Mouse (Mus musculus): ENCODE measurements around the gene Iah1. TPM values are rescaled to one million over a fixed set of nuclear protein-coding genes. Genes with fewer than 3 reads are reported as not detected.
A peak's percentile ranks its signal among the peaks of the same experiment; 100 is the strongest.

Gene Iah1
- polyA plus RNA-seq, 1 experiment from 2014 or later, result 67.7 TPM

DNA sequence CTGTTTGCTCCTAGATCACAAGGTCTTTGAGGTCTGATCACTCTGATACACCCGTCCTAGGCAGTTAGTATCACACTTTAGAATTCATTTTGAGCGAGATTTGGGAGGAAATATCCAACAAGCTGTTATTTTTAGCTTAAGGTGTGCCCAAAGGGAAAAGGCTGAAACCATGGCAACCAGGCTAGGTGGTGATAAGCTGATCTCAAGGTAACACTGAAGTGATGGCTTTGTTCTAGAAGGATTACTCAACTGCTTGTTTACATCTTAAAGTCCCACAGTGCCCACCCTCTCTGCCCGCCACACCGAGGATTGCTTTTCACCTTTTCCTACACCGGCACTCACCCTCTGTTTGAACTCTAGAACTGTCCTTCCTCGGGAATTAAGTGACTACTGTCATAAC, 26.5 kb upstream of the Iah1 start:
- H3K27me3 ChIP-seq, result no peaks in the 10 kb centered on the region
- WGBS, result 85% methylated on average over 6 of the region's 6 CpGs
- no peak for ATAC-seq (replicated peaks; ENCODE audit: low FRiP score)
- peaks cover 23% of the 10 kb centered on the region for H3K4me1 ChIP-seq
- H3K4me3 ChIP-seq (replicated peaks), result no peak overlapping the region
- no peak overlapping the region for H3K27ac ChIP-seq
- no peak overlapping the region for H3K9ac ChIP-seq
- no peaks in the 10 kb centered on the region for H3K9me3 ChIP-seq (replicated peaks)
- peaks cover 49% of the 10 kb centered on the region for H3K36me3 ChIP-seq
- H3K4me2 ChIP-seq, result no peak overlapping the region

DNA sequence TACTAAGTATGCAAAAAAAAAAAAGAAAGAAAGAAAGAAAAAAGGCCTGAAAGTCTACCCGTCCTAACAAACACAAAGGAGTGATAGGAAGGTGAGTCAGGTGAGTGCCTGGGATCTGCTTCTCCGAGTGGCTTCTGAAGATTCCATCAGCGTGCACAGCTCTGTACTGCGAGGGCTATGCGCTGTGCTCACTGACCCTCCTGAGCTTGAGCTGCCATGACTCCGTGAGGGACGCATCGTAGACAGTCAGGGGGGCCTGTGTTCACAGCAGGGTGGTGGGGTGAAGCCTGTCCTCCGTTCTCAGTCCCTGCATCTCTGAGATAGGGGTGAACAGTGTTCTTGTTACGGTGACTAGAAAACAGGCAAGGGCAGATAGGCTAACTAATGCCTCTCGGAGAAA, 17.3 kb upstream of the Iah1 start:
- no peak for ATAC-seq (replicated peaks; ENCODE audit: low FRiP score)
- Histone ChIP-seq H3K4me3 (replicated peaks) (no peak overlapping the region), H3K4me1 (no peaks in the 10 kb centered on the region), H3K9ac (no peak overlapping the region), H3K27me3 (no peaks in the 10 kb centered on the region), H3K9me3 (replicated peaks) (no peaks in the 10 kb centered on the region), H3K27ac (no peak overlapping the region), H3K36me3 (peaks cover 98% of the 10 kb centered on the region), H3K4me2 (no peak overlapping the region)
- 95% methylated on average over 11 of the region's 11 CpGs for WGBS

DNA sequence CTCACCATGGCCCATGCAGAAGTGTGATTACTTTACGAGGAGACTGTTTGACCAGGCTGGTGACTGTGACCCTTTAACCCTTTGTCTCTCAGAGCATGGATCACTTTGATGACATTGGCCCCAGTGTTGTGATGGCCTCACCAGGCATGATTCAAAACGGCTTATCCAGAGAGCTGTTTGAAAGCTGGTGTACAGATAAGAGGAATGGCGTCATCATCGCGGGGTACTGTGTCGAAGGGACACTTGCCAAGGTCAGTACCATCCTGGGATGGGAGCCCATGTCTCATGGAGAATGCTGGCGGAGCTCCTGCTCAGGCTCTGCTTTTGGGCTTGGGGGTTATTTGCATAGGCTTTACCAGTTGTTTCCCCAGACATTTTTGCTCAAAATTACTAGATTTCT, 14.9 kb upstream of the Iah1 start:
- no peak overlapping the region for H3K4me2 ChIP-seq
- H3K4me1 ChIP-seq, result no peaks in the 10 kb centered on the region
- H3K9me3 ChIP-seq (replicated peaks), result no peaks in the 10 kb centered on the region
- no peaks in the 10 kb centered on the region for H3K27me3 ChIP-seq
- ATAC-seq (replicated peaks; ENCODE audit: low FRiP score), result no peak
- peak overlapping the region; percentile 24; the same call in 1 of the 2 replicates for H3K27ac ChIP-seq
- H3K4me3 ChIP-seq (replicated peaks), result no peak overlapping the region
- H3K9ac ChIP-seq, result no peak overlapping the region
- WGBS, result 83% methylated on average over 7 of the region's 7 CpGs
- H3K36me3 ChIP-seq, result peaks cover 96% of the 10 kb centered on the region

DNA sequence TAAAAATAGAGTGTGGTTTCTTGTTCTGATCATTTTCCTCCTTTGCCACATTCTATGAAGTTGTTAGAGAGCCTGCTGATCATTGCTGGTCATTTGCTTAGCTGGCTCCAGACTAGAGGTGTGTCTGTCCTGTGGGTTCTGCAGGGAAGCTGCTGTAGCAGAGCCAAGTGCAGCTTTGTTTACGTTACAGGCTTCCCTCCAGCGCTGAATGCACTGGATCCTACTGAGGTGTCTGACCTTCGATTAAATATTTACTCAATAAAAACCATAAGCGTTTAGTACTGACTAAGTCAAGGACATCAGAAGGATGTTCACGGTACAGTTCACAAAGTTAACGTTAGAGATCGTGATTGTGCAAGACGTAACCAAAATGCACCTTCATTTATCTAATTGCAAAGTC, 14.3 kb upstream of the Iah1 start:
- Histone ChIP-seq H3K4me3 (replicated peaks) (no peak overlapping the region), H3K9ac (no peak overlapping the region), H3K9me3 (replicated peaks) (no peaks in the 10 kb centered on the region), H3K36me3 (peaks cover 96% of the 10 kb centered on the region), H3K4me2 (no peak overlapping the region), H3K27ac (peak overlapping the region; percentile 52), H3K4me1 (no peaks in the 10 kb centered on the region), H3K27me3 (no peaks in the 10 kb centered on the region)
- ATAC-seq (replicated peaks; ENCODE audit: low FRiP score), result peak; percentile 80
- WGBS, result 81% methylated on average over 8 of the region's 8 CpGs

DNA sequence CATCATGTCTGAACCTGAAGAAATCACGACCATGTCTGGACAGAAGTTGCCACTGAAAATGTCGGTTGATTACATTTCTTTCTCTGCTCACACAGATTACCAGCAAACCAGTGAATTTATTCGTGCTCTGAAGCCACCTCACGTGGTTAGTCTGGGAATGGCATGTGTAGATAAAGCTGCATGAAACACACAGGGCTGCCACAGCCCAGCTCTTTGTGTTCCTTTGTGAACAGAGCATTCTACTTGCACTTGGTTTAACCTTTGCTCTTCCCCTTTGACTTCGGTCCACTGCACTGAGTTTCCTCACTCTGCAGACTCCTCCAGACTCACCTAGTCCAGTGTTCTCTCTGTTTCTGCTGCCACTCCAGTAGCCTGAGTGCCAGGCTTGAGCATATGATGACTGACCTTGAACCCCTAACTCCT, 13.8 kb upstream of the Iah1 start:
- ATAC-seq (replicated peaks; ENCODE audit: low FRiP score), result peak; percentile 82
- Histone ChIP-seq H3K4me2 (no peak overlapping the region), H3K27ac (peak overlapping the region; percentile 52), H3K9ac (no peak overlapping the region), H3K36me3 (peaks cover 96% of the 10 kb centered on the region), H3K4me1 (no peaks in the 10 kb centered on the region), H3K4me3 (replicated peaks) (no peak overlapping the region), H3K9me3 (replicated peaks) (no peaks in the 10 kb centered on the region), H3K27me3 (no peaks in the 10 kb centered on the region)
- 82% methylated on average over 5 of the region's 5 CpGs for WGBS

DNA sequence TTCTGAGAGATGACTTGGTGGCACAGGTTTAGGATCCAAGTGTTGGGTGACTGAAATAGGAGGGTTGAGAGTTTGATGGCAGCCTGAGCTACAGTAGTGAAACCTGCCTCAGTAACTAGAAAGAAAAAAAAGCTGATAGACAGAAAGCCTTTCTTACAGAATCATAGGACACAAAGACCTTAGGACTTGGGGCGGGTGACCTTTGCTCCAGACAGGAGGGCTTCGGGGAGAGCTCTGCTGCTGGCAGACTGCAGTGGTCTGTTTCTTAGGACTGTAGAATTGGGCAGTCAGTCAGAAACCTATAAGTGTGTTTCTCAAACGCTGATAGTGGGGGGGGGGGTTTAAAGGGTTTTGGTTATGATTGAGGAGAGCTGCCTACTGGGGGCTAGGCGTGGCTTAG, 10.4 kb upstream of the Iah1 start:
- Histone ChIP-seq H3K4me1 (no peaks in the 10 kb centered on the region), H3K4me3 (replicated peaks) (no peak overlapping the region), H3K4me2 (no peak overlapping the region), H3K36me3 (peaks cover 97% of the 10 kb centered on the region), H3K9ac (no peak overlapping the region), H3K27ac (no peak overlapping the region), H3K9me3 (replicated peaks) (no peaks in the 10 kb centered on the region), H3K27me3 (no peaks in the 10 kb centered on the region)
- WGBS, result 93% methylated on average over 4 of the region's 4 CpGs
- no peak for ATAC-seq (replicated peaks; ENCODE audit: low FRiP score)

DNA sequence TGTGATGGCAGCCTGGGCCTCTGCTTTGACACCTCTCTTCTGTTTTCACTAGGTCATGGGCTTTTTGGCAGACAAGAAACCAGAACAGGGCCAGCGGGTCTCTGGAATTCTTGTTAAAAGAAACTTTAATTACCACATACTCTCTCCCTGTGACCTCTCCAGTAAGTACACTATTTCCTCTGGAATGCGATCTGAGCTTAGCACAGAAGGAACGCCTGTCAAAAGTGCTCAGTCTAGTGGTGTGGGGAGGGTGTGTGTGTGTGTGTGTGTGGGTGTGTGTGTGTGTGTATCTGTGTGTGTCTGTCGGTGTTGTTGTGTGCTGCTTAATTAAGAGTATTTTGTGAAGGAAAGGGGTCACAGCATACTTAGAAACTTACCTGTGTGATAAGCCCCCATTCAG, 9.5 kb upstream of the Iah1 start:
- Histone ChIP-seq H3K27me3 (no peaks in the 10 kb centered on the region), H3K9me3 (replicated peaks) (no peaks in the 10 kb centered on the region), H3K4me1 (no peaks in the 10 kb centered on the region), H3K4me3 (replicated peaks) (no peak overlapping the region), H3K27ac (no peak overlapping the region), H3K9ac (no peak overlapping the region), H3K4me2 (no peak overlapping the region), H3K36me3 (peaks cover 97% of the 10 kb centered on the region)
- WGBS, result 69% methylated on average over 4 of the region's 4 CpGs
- ATAC-seq (replicated peaks; ENCODE audit: low FRiP score), result no peak

DNA sequence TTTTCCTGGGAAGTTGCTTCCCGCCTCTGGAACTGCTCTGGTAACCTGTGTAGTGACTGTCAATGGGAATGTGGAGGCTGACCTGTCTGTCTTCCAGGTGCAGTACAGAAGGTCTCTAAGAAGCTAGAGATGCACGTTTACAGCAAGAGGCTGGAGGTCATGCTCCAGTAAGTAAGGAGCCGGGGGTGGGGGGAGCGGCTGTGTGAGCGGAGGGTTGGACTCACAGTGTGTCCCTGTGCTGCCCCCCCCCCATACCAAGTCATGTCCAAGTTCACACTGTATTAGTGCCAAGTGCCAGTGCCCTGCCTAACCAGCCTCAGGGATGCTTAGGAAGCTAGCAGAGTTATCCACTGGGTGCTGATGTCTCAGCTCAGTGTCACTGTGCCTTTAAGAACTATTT, 4.0 kb upstream of the Iah1 start:
- WGBS, result 72% methylated on average over 5 of the region's 5 CpGs
- ATAC-seq (replicated peaks; ENCODE audit: low FRiP score), result no peak
- H3K4me3 ChIP-seq (replicated peaks), result no peak overlapping the region
- H3K9ac ChIP-seq, result no peak overlapping the region
- no peak overlapping the region for H3K27ac ChIP-seq
- peaks cover 7% of the 10 kb centered on the region for H3K4me1 ChIP-seq
- H3K9me3 ChIP-seq (replicated peaks), result no peaks in the 10 kb centered on the region
- H3K27me3 ChIP-seq, result no peaks in the 10 kb centered on the region
- no peak overlapping the region for H3K4me2 ChIP-seq
- peaks cover 80% of the 10 kb centered on the region for H3K36me3 ChIP-seq

DNA sequence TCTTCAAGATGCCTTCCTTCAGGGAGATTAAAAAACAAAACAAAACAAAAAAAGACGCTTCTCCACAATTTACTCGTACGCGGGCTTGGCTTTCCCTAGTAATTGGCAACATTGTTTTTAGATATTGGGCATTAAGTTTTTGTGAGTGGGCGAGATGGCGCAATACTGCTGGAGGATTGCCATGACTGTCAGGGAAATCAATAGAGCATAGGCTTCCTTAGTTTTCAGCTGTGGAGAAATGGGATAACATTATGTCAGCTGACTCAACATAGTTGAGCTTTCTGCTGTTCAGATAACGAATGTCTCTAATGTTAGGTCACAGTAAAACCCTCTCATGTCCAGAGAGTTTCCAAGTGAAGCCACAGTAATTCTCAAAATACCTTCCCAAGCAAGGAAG, 678 bp downstream of the Iah1 start:
- Histone ChIP-seq H3K4me1 (peaks cover 18% of the 10 kb centered on the region), H3K4me2 (peak overlapping the region; percentile 64)
- no peak for ATAC-seq (replicated peaks; ENCODE audit: low FRiP score)

DNA sequence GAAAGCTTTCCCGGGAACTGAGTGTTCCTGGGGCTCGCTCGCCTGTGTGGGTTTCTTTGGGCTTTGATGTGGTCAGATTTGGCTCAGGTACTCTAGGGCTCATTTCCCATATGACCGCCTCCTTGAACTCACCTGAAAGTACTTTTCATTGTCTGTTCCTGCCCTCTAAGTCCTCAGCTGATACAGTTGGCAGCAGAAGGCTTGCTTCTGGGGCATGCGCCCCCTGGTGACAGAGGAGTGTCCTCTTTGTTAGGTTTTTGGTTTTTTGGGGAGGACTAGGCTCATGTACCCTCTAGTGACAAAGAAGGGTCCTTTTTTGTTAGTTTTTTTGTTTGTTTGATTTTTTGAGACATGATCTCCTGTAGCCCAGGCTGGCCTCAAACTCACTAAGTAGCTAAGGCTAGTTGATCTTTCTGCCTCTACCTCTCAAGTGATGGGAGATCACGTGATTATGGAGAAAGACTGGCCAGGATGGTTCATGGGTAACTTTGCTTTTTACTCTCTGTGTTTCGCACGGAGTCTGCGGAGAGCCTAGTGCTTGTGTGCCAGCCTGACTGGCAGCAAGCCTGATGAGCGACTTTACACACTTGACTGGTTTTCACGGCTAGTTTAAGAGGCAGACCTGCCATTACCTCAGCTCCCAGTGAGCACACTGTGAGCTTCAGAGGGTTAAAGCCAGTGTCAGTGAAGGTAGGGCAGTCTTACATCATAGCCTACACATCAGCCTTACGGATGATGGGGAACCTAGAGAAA, 2.1 kb downstream of the Iah1 start:
- Histone ChIP-seq H3K4me1 (peaks cover 18% of the 10 kb centered on the region), H3K9me3 (replicated peaks) (no peaks in the 10 kb centered on the region), H3K4me2 (no peak overlapping the region), H3K4me3 (replicated peaks) (no peak overlapping the region), H3K36me3 (peaks cover 59% of the 10 kb centered on the region), H3K27me3 (no peaks in the 10 kb centered on the region), H3K9ac (no peak overlapping the region), H3K27ac (no peak overlapping the region)
- WGBS, result 69% methylated on average over 12 of the region's 12 CpGs
- ATAC-seq (replicated peaks; ENCODE audit: low FRiP score), result no peak

More for the DNA sequence above, 678 bp downstream of the Iah1 start:
- Histone ChIP-seq H3K9me3 (replicated peaks) (no peaks in the 10 kb centered on the region), H3K27me3 (no peaks in the 10 kb centered on the region), H3K36me3 (peaks cover 58% of the 10 kb centered on the region), H3K4me3 (replicated peaks) (peak overlapping the region; percentile 80), H3K9ac (peak overlapping the region; percentile 79), H3K27ac (peak overlapping the region; percentile 89)
- 38% methylated on average over 7 of the region's 7 CpGs for WGBS

DNA sequence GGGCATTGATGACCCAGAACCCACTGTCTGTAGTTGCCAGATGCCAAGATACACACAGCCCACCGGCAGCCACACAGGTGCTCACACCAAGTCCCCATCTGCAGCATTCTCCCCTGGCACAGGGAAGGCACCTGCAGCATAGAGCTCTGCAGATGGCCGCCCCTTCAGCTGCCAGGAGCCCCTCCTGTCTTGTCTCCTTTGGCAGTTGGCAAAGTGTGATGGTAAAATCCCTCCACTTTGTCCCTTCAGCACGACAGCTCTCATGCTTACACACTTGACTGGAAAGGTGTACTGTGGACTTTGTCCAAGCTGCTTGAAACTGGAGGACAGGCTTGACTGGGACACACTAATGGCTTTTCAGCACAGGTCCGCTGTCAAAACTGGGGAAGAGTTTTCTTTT, 4.1 kb downstream of the Iah1 start:
- peaks cover 56% of the 10 kb centered on the region for H3K36me3 ChIP-seq
- no peaks in the 10 kb centered on the region for H3K9me3 ChIP-seq (replicated peaks)
- H3K4me2 ChIP-seq, result no peak overlapping the region
- no peak overlapping the region for H3K27ac ChIP-seq
- 86% methylated on average over 4 of the region's 4 CpGs for WGBS
- peaks cover 18% of the 10 kb centered on the region for H3K4me1 ChIP-seq
- no peaks in the 10 kb centered on the region for H3K27me3 ChIP-seq
- H3K9ac ChIP-seq, result no peak overlapping the region
- ATAC-seq (replicated peaks; ENCODE audit: low FRiP score), result no peak
- no peak overlapping the region for H3K4me3 ChIP-seq (replicated peaks)

DNA sequence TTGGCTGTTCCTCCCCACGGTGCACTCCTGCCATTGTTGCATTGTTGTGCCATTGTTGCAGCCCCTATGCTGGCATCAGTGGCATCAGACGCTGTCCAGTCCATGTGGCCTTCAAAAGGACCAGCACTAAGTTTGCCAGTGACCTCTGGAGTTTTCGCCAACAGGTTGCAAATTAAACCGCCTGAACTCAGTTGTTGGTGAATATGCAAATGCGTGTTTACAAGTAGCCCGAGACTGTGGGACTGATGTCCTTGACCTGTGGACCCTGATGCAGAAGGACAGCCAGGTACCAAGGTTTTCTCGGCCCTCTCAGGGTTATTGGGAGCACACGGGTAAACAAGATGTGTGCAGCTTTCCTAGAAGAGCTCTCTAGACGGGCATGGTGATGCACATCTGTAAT, 5.0 kb downstream of the Iah1 start:
- ATAC-seq (replicated peaks; ENCODE audit: low FRiP score), result no peak
- no peaks in the 10 kb centered on the region for H3K9me3 ChIP-seq (replicated peaks)
- peaks cover 15% of the 10 kb centered on the region for H3K4me1 ChIP-seq
- H3K36me3 ChIP-seq, result peaks cover 65% of the 10 kb centered on the region
- no peak overlapping the region for H3K4me2 ChIP-seq
- H3K27me3 ChIP-seq, result no peaks in the 10 kb centered on the region
- H3K4me3 ChIP-seq (replicated peaks), result no peak overlapping the region
- H3K9ac ChIP-seq, result no peak overlapping the region
- WGBS, result 83% methylated on average over 9 of the region's 9 CpGs
- no peak overlapping the region for H3K27ac ChIP-seq

DNA sequence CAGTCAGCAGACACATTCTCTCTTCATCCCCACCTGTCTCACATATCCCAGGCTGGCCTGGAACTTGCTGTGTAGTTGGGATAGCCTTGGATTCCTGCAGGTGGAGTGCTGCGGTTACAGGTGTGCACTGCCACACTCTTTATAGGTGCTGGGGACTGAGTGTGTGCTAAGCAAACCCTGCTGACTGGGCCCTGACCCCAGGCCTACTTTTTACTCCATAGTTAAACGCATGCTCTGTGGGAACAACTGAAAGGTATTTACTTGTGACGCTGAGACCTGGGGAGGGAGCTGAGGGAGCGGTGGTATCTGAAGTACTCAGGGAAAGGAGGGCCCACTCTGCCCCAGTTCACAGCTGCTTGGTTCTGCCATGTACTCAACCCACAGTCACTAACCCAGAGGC, 6.1 kb downstream of the Iah1 start:
- Histone ChIP-seq H3K9ac (no peak overlapping the region), H3K9me3 (replicated peaks) (no peaks in the 10 kb centered on the region), H3K27me3 (no peaks in the 10 kb centered on the region), H3K4me1 (peaks cover 10% of the 10 kb centered on the region), H3K36me3 (peaks cover 76% of the 10 kb centered on the region), H3K4me3 (replicated peaks) (no peak overlapping the region), H3K4me2 (no peak overlapping the region), H3K27ac (no peak overlapping the region)
- no peak for ATAC-seq (replicated peaks; ENCODE audit: low FRiP score)
- WGBS, result 88% methylated on average over 4 of the region's 4 CpGs

All from kidney, embryonic 15.5 days (tissue).